ENCODE assay signal across 22 mouse cellular contexts in genomic region chr14:37109975-37110374, GRCm38 (mm10). TPM values are rescaled to one million over a fixed set of nuclear protein-coding genes. Genes with fewer than 3 reads are reported as not detected.
DNase-seq lines count a peak whose midpoint lies in the region; ATAC-seq and TF ChIP-seq lines count a peak whose summit lies in the region.
"Had no signal": no experiment of that assay in that cellular context is flagged by ENCODE, and none has a peak within 500 bp of the region (broad histone marks: within the 10 kb centered on the region; RNA-seq: fewer than 3 reads in every experiment).

No protein-coding gene starts in this region.

- H3K36me3 ChIP-seq in intestine, postnatal 0 days (ENCODE audit: control insufficient read depth, insufficient read depth) = no peaks in the 10 kb centered on the region
- no peaks in the 10 kb centered on the region for H3K36me3 ChIP-seq in small intestine, adult 2 months (ENCODE audit: control insufficient read depth, insufficient read depth, low read length)
- H3K36me3 ChIP-seq: liver, embryonic 13.5 days; lung, embryonic 15.5 days; midbrain, embryonic 15.5 days had no signal

- peak overlapping the region; percentile 56 for H3K4me2 ChIP-seq in intestine, postnatal 0 days (replicated peaks; ENCODE audit: low read depth)
- H3K4me2 ChIP-seq: liver, embryonic 13.5 days; lung, embryonic 15.5 days; midbrain, embryonic 15.5 days had no signal

- H3K27ac ChIP-seq in intestine, postnatal 0 days (ENCODE audit: low read depth, low read length) = no peak overlapping the region; the same call in 1 of the 2 replicates
- no peak overlapping the region for H3K27ac ChIP-seq in small intestine, adult 2 months (ENCODE audit: insufficient read depth, low read depth, low read length)
- H3K27ac ChIP-seq: liver, embryonic 13.5 days; lung, embryonic 15.5 days; midbrain, embryonic 15.5 days had no signal

- peak; percentile 90 for ATAC-seq in intestine, postnatal 0 days
- ATAC-seq: forebrain, embryonic 14.5 days; inflammation-experienced regulatory T-cells, adult 6 months; midbrain, embryonic 15.5 days had no signal

- H3K27me3 ChIP-seq in intestine, postnatal 0 days (replicated peaks; ENCODE audit: control insufficient read depth, insufficient read depth, low read length) = no peaks in the 10 kb centered on the region
- H3K27me3 ChIP-seq in small intestine, adult 2 months (ENCODE audit: control insufficient read depth, insufficient read depth, low read length) = no peaks in the 10 kb centered on the region
- H3K27me3 ChIP-seq: liver, embryonic 13.5 days; lung, embryonic 15.5 days; midbrain, embryonic 15.5 days had no signal

- no peak overlapping the region for H3K9ac ChIP-seq in intestine, postnatal 0 days (ENCODE audit: low read depth, low read length)
- H3K9ac ChIP-seq: liver, embryonic 13.5 days; lung, embryonic 15.5 days; midbrain, embryonic 15.5 days had no signal

- H3K4me3 ChIP-seq in intestine, postnatal 0 days (ENCODE audit: low read depth, low read length) = peak overlapping the region; percentile 14
- H3K4me3 ChIP-seq in small intestine, adult 2 months (ENCODE audit: low read depth, low read length) = 0 out of 2 replicates have a peak overlapping the region, but pooled peaks have one; percentile 3
- H3K4me3 ChIP-seq: erythroblast, embryonic 14.5 days; liver, embryonic 13.5 days; lung, embryonic 15.5 days; midbrain, embryonic 15.5 days had no signal

- TF ChIP-seq POLR2A in small intestine, adult 2 months (IDR thresholded peaks at IDR 0.05; ENCODE audit: low read depth, low read length) = no peak

- no peaks in the 10 kb centered on the region for H3K9me3 ChIP-seq in intestine, postnatal 0 days (ENCODE audit: control insufficient read depth)
- H3K9me3 ChIP-seq: liver, embryonic 13.5 days; lung, embryonic 15.5 days; midbrain, embryonic 15.5 days had no signal

- WGBS in intestine, postnatal 0 days = 9% methylated on average over 9 of the region's 9 CpGs
- 9% methylated on average over 9 of the region's 9 CpGs for WGBS in small intestine, adult 2 months

- TF ChIP-seq CTCF in intestine, postnatal 0 days (IDR thresholded peaks at IDR 0.05; ENCODE audit: low read depth) = no peak
- TF ChIP-seq CTCF in small intestine, adult 2 months (IDR thresholded peaks at IDR 0.05; ENCODE audit: extremely low read depth, insufficient read length, insufficient replicate concordance, low read depth, low read length) = no peak

- H3K4me1 ChIP-seq in intestine, postnatal 0 days (replicated peaks; ENCODE audit: control insufficient read depth, insufficient read depth, low read length) = no peaks in the 10 kb centered on the region
- H3K4me1 ChIP-seq in small intestine, adult 2 months (ENCODE audit: control insufficient read depth, insufficient read depth, insufficient read length, low read length) = no peaks in the 10 kb centered on the region
- H3K4me1 ChIP-seq: liver, embryonic 13.5 days; lung, embryonic 15.5 days; midbrain, embryonic 15.5 days had no signal

- peak; percentile 11 for DNase-seq in kidney, adult 9 months
- DNase-seq in kidney, postnatal 25 days = no peak
- peak; percentile 10 for DNase-seq in embryo, embryonic 10.5 days (ENCODE audit: low spot score)
- DNase-seq in spleen, adult 12 weeks (ENCODE audit: low spot score) = no peak
- no peak for DNase-seq in adrenal gland, adult 18-20 months (ENCODE audit: low spot score in 2 of 2)
- DNase-seq: adrenal gland, postnatal 36 days; B cell, adult 2 months; cerebellum, adult 8-10 months; gastrocnemius, postnatal 36 days; heart, postnatal 4 days; liver, embryonic 13.5 days; right cerebral cortex, postnatal 14 days had no signal

RNA-seq across cellular contexts. Expression of gene 2610528A11Rik, which starts 3.8 kb away (rescaled TPM):
- 10.5 and 45.5 TPM in 2 replicates for polyA plus RNA-seq in intestine, postnatal 0 days (2015; fragmentation: Nextera tagmentation; extraction: Ambion mirVana)
- polyA plus RNA-seq in small intestine, adult 2 months (2012; rRNA removed) = 0.38 and 3.6 TPM in 2 replicates
- total RNA-seq in adrenal gland, adult 18-20 months (2021) = under 1 TPM in 1 of 2 experiments, not detected in 1; 0.83 TPM
- total RNA-seq: layer of hippocampus, postnatal 10 days had no signal
- polyA plus RNA-seq: erythroblast, embryonic 14.5 days; forebrain, embryonic 14.5 days; inflammation-experienced regulatory T-cells, adult 6 months; midbrain, embryonic 15.5 days had no signal

RNA-seq across cellular contexts. Expression of gene Cdhr1, which starts 11.8 kb away (rescaled TPM):
- polyA plus RNA-seq in intestine, postnatal 0 days (2015; fragmentation: Nextera tagmentation; extraction: Ambion mirVana) = 0.07 and 0.09 TPM in 2 replicates
- polyA plus RNA-seq in small intestine, adult 2 months (2012; rRNA removed) = 0.11 and 0.13 TPM in 2 replicates
- not detected for total RNA-seq in adrenal gland, adult 18-20 months (2021)
- total RNA-seq: gastrocnemius, postnatal 36 days had no signal
- polyA plus RNA-seq: erythroblast, embryonic 14.5 days; liver, embryonic 13.5 days had no signal

RNA-seq across cellular contexts. Expression of gene Ghitm, which starts 25.1 kb away (rescaled TPM):
- polyA plus RNA-seq in intestine, postnatal 0 days (2015; fragmentation: Nextera tagmentation; extraction: Ambion mirVana) = 278 and 283 TPM in 2 replicates
- polyA plus RNA-seq in small intestine, adult 2 months (2012; rRNA removed) = 46.3 and 87.9 TPM in 2 replicates
- total RNA-seq in adrenal gland, adult 18-20 months (2021) = 100 to 1,000 TPM; 776 to 801 TPM

RNA-seq across cellular contexts. Expression of gene Lrit2, which starts 42.2 kb away (rescaled TPM):
- not detected in 2 replicates for polyA plus RNA-seq in intestine, postnatal 0 days (2015; fragmentation: Nextera tagmentation; extraction: Ambion mirVana)
- polyA plus RNA-seq in small intestine, adult 2 months (2012; rRNA removed) = not detected in 2 replicates
- total RNA-seq in adrenal gland, adult 18-20 months (2021) = not detected
- total RNA-seq: adrenal gland, postnatal 36 days; gastrocnemius, postnatal 36 days; heart, postnatal 4 days; layer of hippocampus, postnatal 10 days; left cerebral cortex, postnatal 14 days had no signal
- polyA plus RNA-seq: erythroblast, embryonic 14.5 days; forebrain, embryonic 14.5 days; heart, embryonic 14.5 days; inflammation-experienced regulatory T-cells, adult 6 months; liver, embryonic 13.5 days; lung, embryonic 15.5 days; midbrain, embryonic 15.5 days had no signal

RNA-seq across cellular contexts. Expression of gene Lrit1, which starts 55.3 kb away (rescaled TPM):
- 0.03 TPM in 1 of 2 replicates, not detected in the other for polyA plus RNA-seq in intestine, postnatal 0 days (2015; fragmentation: Nextera tagmentation; extraction: Ambion mirVana)
- not detected in 2 replicates for polyA plus RNA-seq in small intestine, adult 2 months (2012; rRNA removed)
- not detected for total RNA-seq in adrenal gland, adult 18-20 months (2021)
- total RNA-seq: adrenal gland, postnatal 36 days; gastrocnemius, postnatal 36 days; heart, postnatal 4 days; layer of hippocampus, postnatal 10 days had no signal
- polyA plus RNA-seq: erythroblast, embryonic 14.5 days; forebrain, embryonic 14.5 days; heart, embryonic 14.5 days; inflammation-experienced regulatory T-cells, adult 6 months; liver, embryonic 13.5 days; lung, embryonic 15.5 days; midbrain, embryonic 15.5 days had no signal

Comparison
In these comparisons a context has a peak if more than half of its experiments do, and no peak if none do; other contexts are left out.
1. DNase-seq: peak in kidney, adult 9 months (single experiment) and embryo, embryonic 10.5 days (single experiment); none in kidney, postnatal 25 days (0 of 2), spleen, adult 12 weeks (single experiment) and adrenal gland, adult 18-20 months (0 of 2).